Mouse (Mus musculus) cerebral cortex, adult 2 months (tissue): ENCODE results near the gene Lsamp.

Experiments
- WGBS: fragments of 180-500 bp; shearing (Covaris S2); methylation state at CpG from one replicate; pipeline ENCODE4 v1.1.7; 2018; 5-methylcytosine and 5-hydroxymethylcytosine counted together

The Lsamp gene

GRCm38 (mm10) chr16:40491606-40492005 lies 507.4 kb downstream of the Lsamp start:
- WGBS: 96% methylated on average over 2 of the region's 2 CpGs

- WGBS: 63% methylated on average over 3 of the region's 3 CpGs
Observed at GRCm38 (mm10) chr16:40504262-40504960, 520.2 kb downstream of the Lsamp start.

GRCm38 (mm10) chr16:40509146-40510030 lies 525.2 kb downstream of the Lsamp start:
- WGBS: 48% methylated on average over 7 of the region's 7 CpGs

- 50% methylated on average over 1 of the region's 1 CpGs for WGBS
Observed at GRCm38 (mm10) chr16:40536754-40537153, 552.6 kb downstream of the Lsamp start.

GRCm38 (mm10) chr16:40549663-40550062 lies 565.5 kb downstream of the Lsamp start:
- 72% methylated on average over 4 of the region's 4 CpGs for WGBS

GRCm38 (mm10) chr16:40555608-40556007 lies 571.4 kb downstream of the Lsamp start:
- WGBS: 88% methylated on average over 1 of the region's 1 CpGs

GRCm38 (mm10) chr16:40557680-40558249 lies 573.6 kb downstream of the Lsamp start:
- 94% methylated on average over 5 of the region's 5 CpGs for WGBS

- WGBS: 79% methylated on average over 9 of the region's 9 CpGs
Observed at GRCm38 (mm10) chr16:40567431-40567941, 583.3 kb downstream of the Lsamp start.

GRCm38 (mm10) chr16:40572085-40572745 lies 588.1 kb downstream of the Lsamp start:
- WGBS: 78% methylated on average over 12 of the region's 12 CpGs

GRCm38 (mm10) chr16:40582076-40582475 lies 597.9 kb downstream of the Lsamp start:
- WGBS: 68% methylated on average over 3 of the region's 3 CpGs

GRCm38 (mm10) chr16:40593161-40593560 lies 609.0 kb downstream of the Lsamp start:
- WGBS: 88% methylated on average over 6 of the region's 6 CpGs

GRCm38 (mm10) chr16:40601431-40602387 lies 617.5 kb downstream of the Lsamp start:
- 30% methylated on average over 4 of the region's 4 CpGs for WGBS

- 93% methylated on average over 3 of the region's 3 CpGs for WGBS
Observed at GRCm38 (mm10) chr16:40607509-40607908, 623.3 kb downstream of the Lsamp start.

- 50% methylated on average over 1 of the region's 1 CpGs for WGBS
Observed at GRCm38 (mm10) chr16:40616697-40617096, 632.5 kb downstream of the Lsamp start.

GRCm38 (mm10) chr16:40621086-40621485 lies 636.9 kb downstream of the Lsamp start:
- 73% methylated on average over 7 of the region's 7 CpGs for WGBS

- 87% methylated on average over 5 of the region's 5 CpGs for WGBS
Observed at GRCm38 (mm10) chr16:40627159-40627558, 643.0 kb downstream of the Lsamp start.

- 62% methylated on average over 3 of the region's 3 CpGs for WGBS
Observed at GRCm38 (mm10) chr16:40639621-40640371, 655.6 kb downstream of the Lsamp start.

- 64% methylated on average over 5 of the region's 5 CpGs for WGBS
Observed at GRCm38 (mm10) chr16:40652800-40653199, 668.6 kb downstream of the Lsamp start.

- 77% methylated on average over 1 of the region's 1 CpGs for WGBS
Observed at GRCm38 (mm10) chr16:40653508-40653907, 669.3 kb downstream of the Lsamp start.

GRCm38 (mm10) chr16:40656347-40656746 lies 672.2 kb downstream of the Lsamp start:
- WGBS: 29% methylated on average over 5 of the region's 5 CpGs
